Mouse (Mus musculus) right cerebral cortex, postnatal 10 days (tissue): Measurements from ENCODE around the gene Zfp523.
A peak's percentile ranks its signal among the peaks of the same experiment; 100 is the strongest.

Source experiments
- DNase-seq, 2 experiments: peaks; one replicate each; pipeline ENCODE4 v3.0.0; 2021; ENCODE audit warnings: low spot score in 2 of 2

Zfp523 gene

GRCm38 (mm10) chr17:28242296-28242695 is 65.4 kb downstream of the Zfp523 start:
- no peak for DNase-seq

- DNase-seq, result no peak
Observed at GRCm38 (mm10) chr17:28244214-28244613, 67.3 kb downstream of the Zfp523 start.

- peak; percentile 85 to 90 for DNase-seq
Observed at GRCm38 (mm10) chr17:28244714-28245113, 67.8 kb downstream of the Zfp523 start.

GRCm38 (mm10) chr17:28246640-28247039 is 69.7 kb downstream of the Zfp523 start:
- DNase-seq, result no peak

GRCm38 (mm10) chr17:28247613-28248012 is 70.7 kb downstream of the Zfp523 start:
- DNase-seq, result peak in 1 of 2 experiments; percentile 58

GRCm38 (mm10) chr17:28249062-28249461 is 72.1 kb downstream of the Zfp523 start:
- DNase-seq, result no peak

GRCm38 (mm10) chr17:28251579-28252280 is 74.8 kb downstream of the Zfp523 start:
- DNase-seq, result no peak

- DNase-seq, result no peak
Observed at GRCm38 (mm10) chr17:28252281-28252648, 75.3 kb downstream of the Zfp523 start.

- DNase-seq, result no peak
Observed at GRCm38 (mm10) chr17:28253216-28253615, 76.3 kb downstream of the Zfp523 start.

- no peak for DNase-seq
Observed at GRCm38 (mm10) chr17:28254804-28255203, 77.9 kb downstream of the Zfp523 start.
